Mouse (Mus musculus) thymus, adult 2 months (tissue): Measurements from ENCODE around the gene Baz2b.

Experiments used
- CTCF ChIP-seq: fragments of 200-500 bp; IDR thresholded peaks from 2 replicates; pipeline ENCODE4 v1.5.1; 2012; ENCODE audit warnings: mild to moderate bottlenecking, control low read depth, low read length, moderate library complexity, borderline replicate concordance; ENCODE audit not compliant: control insufficient read depth, poor library complexity, insufficient read depth; ENCODE audit errors: extremely low read depth
- POLR2A ChIP-seq: fragments of 200-500 bp; IDR thresholded peaks from 2 replicates; pipeline ENCODE4 v1.6.1; 2012; ENCODE audit warnings: mild to moderate bottlenecking, low read length, control low read depth, moderate library complexity; ENCODE audit not compliant: control insufficient read depth, poor library complexity, insufficient read depth; ENCODE audit errors: extremely low read depth

DNA sequence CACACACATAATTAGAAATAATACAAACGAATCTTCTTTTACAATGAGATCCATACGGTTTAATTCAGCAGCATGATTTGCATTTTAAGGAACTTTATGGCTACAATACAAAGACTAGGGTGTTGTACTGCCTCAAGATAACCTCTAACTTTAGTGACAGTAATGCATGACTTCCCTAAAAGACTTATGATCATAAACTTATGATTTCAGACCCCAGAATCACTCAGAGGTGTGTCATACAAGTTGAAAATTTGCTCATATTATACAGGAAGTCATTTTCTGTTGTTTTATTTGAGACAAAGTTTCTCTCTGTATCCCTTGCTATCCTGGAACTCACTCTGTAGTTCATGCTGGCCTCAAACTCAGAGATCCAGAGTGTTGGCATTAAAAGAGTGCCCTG lies 89.0 kb downstream of the Baz2b start:
- TF ChIP-seq POLR2A (no peak), CTCF (no peak)
